Mouse (Mus musculus) forebrain, embryonic 13.5 days (tissue): ENCODE measurements around the gene Trmt2a. TPM values are rescaled to one million over a fixed set of nuclear protein-coding genes. Genes with fewer than 3 reads are reported as not detected.
A peak's percentile ranks its signal among the peaks of the same experiment; 100 is the strongest.
"Not testable (repeated sequence)": the region's sequence is repeated elsewhere in the genome, so short reads cannot be mapped to it uniquely, and the experiment has no call there.

Experiments
- ATAC-seq: fragments of 200-750 bp; cut with Nextera tagmentation; 2 replicates; pipeline ENCODE4 v1.8.0; 2017
- H3K27ac ChIP-seq: fragments of 300-500 bp; sonication (generic); 2 replicates; pipeline ENCODE4 v1.5.1; 2015; ENCODE audit warnings: inconsistent platforms, mild to moderate bottlenecking, moderate library complexity
- H3K27me3 ChIP-seq: fragments of 300-500 bp; sonication (generic); 2 replicates; pipeline ENCODE4 v1.6.1; 2015; ENCODE audit warnings: mild to moderate bottlenecking, inconsistent platforms
- H3K36me3 ChIP-seq: fragments of 300-500 bp; sonication (generic); 2 replicates; pipeline ENCODE4 v1.6.1; 2015; ENCODE audit warnings: mild to moderate bottlenecking, inconsistent platforms; ENCODE audit not compliant: poor library complexity, severe bottlenecking
- H3K4me1 ChIP-seq: fragments of 300-500 bp; sonication (generic); 2 replicates; pipeline ENCODE4 v1.6.1; 2015; ENCODE audit warnings: inconsistent platforms
- H3K4me2 ChIP-seq: fragments of 300-500 bp; sonication (generic); 2 replicates; pipeline ENCODE4 v1.6.1; 2015; ENCODE audit warnings: inconsistent platforms, mild to moderate bottlenecking, moderate library complexity
- H3K4me3 ChIP-seq: fragments of 300-500 bp; sonication (generic); 2 replicates; pipeline ENCODE4 v1.5.1; 2015; ENCODE audit warnings: mild to moderate bottlenecking, inconsistent platforms
- H3K9ac ChIP-seq: fragments of 300-500 bp; sonication (generic); 2 replicates; pipeline ENCODE4 v1.6.1; 2015; ENCODE audit warnings: mild to moderate bottlenecking, inconsistent platforms
- H3K9me3 ChIP-seq: fragments of 300-500 bp; sonication (generic); replicated peaks from 2 replicates; pipeline ENCODE4 v1.6.1; 2016; ENCODE audit warnings: inconsistent platforms
- WGBS: fragments of 180-500 bp; shearing (Covaris S2); methylation state at CpG from one replicate; pipeline ENCODE4 v1.1.7; 2015; 5-methylcytosine and 5-hydroxymethylcytosine counted together
- polyA plus RNA-seq: library from polyadenylated mRNA; unstranded; fragments of >200 nt; fragmentation: Nextera tagmentation; extraction: Ambion mirVana; gene quantifications from 2 replicates; pipeline ENCODE4 v1.2.1, GENCODE M21; 2015

Trmt2a gene
- polyA plus RNA-seq, 1 experiment from 2014 or later = 116 TPM

- Histone ChIP-seq H3K4me1 (peaks cover 24% of the 10 kb centered on the region), H3K27ac (no peak overlapping the region), H3K4me2 (no peak overlapping the region), H3K27me3 (no peaks in the 10 kb centered on the region), H3K9me3 (no peaks in the 10 kb centered on the region), H3K36me3 (peaks cover 75% of the 10 kb centered on the region), H3K4me3 (no peak overlapping the region), H3K9ac (no peak overlapping the region)
- WGBS = 89% methylated on average over 6 of the region's 6 CpGs
- ATAC-seq = no peak
These were observed 4.3 kb downstream of the Trmt2a start for GRCm38 (mm10) chr16:18252736-18253135.

- no peaks in the 10 kb centered on the region for H3K9me3 ChIP-seq
- WGBS = 73% methylated on average over 1 of the region's 1 CpGs
- no peak overlapping the region for H3K4me3 ChIP-seq
- H3K4me2 ChIP-seq = no peak overlapping the region
- ATAC-seq = no peak
- H3K27ac ChIP-seq = no peak overlapping the region
- no peak overlapping the region for H3K9ac ChIP-seq
- peaks cover 23% of the 10 kb centered on the region for H3K4me1 ChIP-seq
- H3K36me3 ChIP-seq = peaks cover 85% of the 10 kb centered on the region
- H3K27me3 ChIP-seq = no peaks in the 10 kb centered on the region
These were observed 5.4 kb downstream of the Trmt2a start for GRCm38 (mm10) chr16:18253866-18254265.

- Histone ChIP-seq H3K4me2 (no peak within 1 kb of the TSS), H3K36me3 (peaks cover 97% of the 10 kb centered on the region), H3K9me3 (no peaks in the 10 kb centered on the region), H3K4me1 (no peaks in the 10 kb centered on the region), H3K4me3 (no peak within 1 kb of the TSS), H3K27me3 (no peaks in the 10 kb centered on the region), H3K27ac (no peak within 1 kb of the TSS), H3K9ac (no peak within 1 kb of the TSS)
- no peak for ATAC-seq
- WGBS = 98% methylated on average over 2 of the region's 2 CpGs
These were observed 9.7 kb downstream of the Trmt2a start, which contains the start of gene Gm49776 for GRCm38 (mm10) chr16:18258221-18258620. TSS of gene Gm49776 (minus strand) at chr16:18258321.

- no peak for ATAC-seq
- no peak overlapping the region for H3K4me2 ChIP-seq
- no peak overlapping the region for H3K4me3 ChIP-seq
- WGBS = 88% methylated on average over 2 of the region's 2 CpGs
- no peaks in the 10 kb centered on the region for H3K4me1 ChIP-seq
- H3K27me3 ChIP-seq = no peaks in the 10 kb centered on the region
- no peak overlapping the region for H3K9ac ChIP-seq
- H3K36me3 ChIP-seq = peaks cover 92% of the 10 kb centered on the region
- no peak overlapping the region for H3K27ac ChIP-seq
- no peaks in the 10 kb centered on the region for H3K9me3 ChIP-seq
These were observed 16.5 kb downstream of the Trmt2a start for GRCm38 (mm10) chr16:18265024-18265423.

- Histone ChIP-seq H3K4me2 (no peak overlapping the region), H3K4me3 (no peak overlapping the region), H3K9ac (no peak overlapping the region), H3K9me3 (no peaks in the 10 kb centered on the region), H3K27ac (no peak overlapping the region), H3K27me3 (no peaks in the 10 kb centered on the region), H3K36me3 (peaks cover 93% of the 10 kb centered on the region), H3K4me1 (no peaks in the 10 kb centered on the region)
- 90% methylated on average over 5 of the region's 5 CpGs for WGBS
- no peak for ATAC-seq
These were observed 19.7 kb downstream of the Trmt2a start for GRCm38 (mm10) chr16:18268182-18268581.

GRCm38 (mm10) chr16:18275166-18275565 lies 26.7 kb downstream of the Trmt2a start:
- H3K36me3 ChIP-seq = peaks cover 96% of the 10 kb centered on the region

GRCm38 (mm10) chr16:18288166-18288565 lies 39.7 kb downstream of the Trmt2a start:
- H3K9me3 ChIP-seq = no peaks in the 10 kb centered on the region
- H3K4me1 ChIP-seq = peaks cover 31% of the 10 kb centered on the region
- peak overlapping the region; percentile 91 for H3K4me2 ChIP-seq
- ATAC-seq = no peak
- H3K9ac ChIP-seq = peak overlapping the region; percentile 97
- 0% methylated on average over 4 of the region's 4 CpGs for WGBS
- peak overlapping the region; percentile 94 for H3K4me3 ChIP-seq
- H3K36me3 ChIP-seq = peaks cover 34% of the 10 kb centered on the region
- H3K27me3 ChIP-seq = no peaks in the 10 kb centered on the region
- H3K27ac ChIP-seq = 0 out of 2 replicates have a peak overlapping the region, but pooled peaks have one; percentile 75

More at GRCm38 (mm10) chr16:18275166-18275565, 26.7 kb downstream of the Trmt2a start:
- Histone ChIP-seq H3K4me1 (no peaks in the 10 kb centered on the region), H3K27me3 (no peaks in the 10 kb centered on the region), H3K9me3 (no peaks in the 10 kb centered on the region), H3K9ac (no peak overlapping the region), H3K4me3 (no peak overlapping the region), H3K4me2 (no peak overlapping the region), H3K27ac (no peak overlapping the region)
- WGBS = 67% methylated on average over 2 of the region's 2 CpGs
- ATAC-seq = no peak

GRCm38 (mm10) chr16:18288581-18289061 lies 40.1 kb downstream of the Trmt2a start:
- H3K36me3 ChIP-seq = peaks cover 29% of the 10 kb centered on the region
- peak overlapping the region; percentile 75 for H3K27ac ChIP-seq
- WGBS = 1% methylated on average over 22 of the region's 31 CpGs
- peak overlapping the region; percentile 94 for H3K4me3 ChIP-seq
- no peaks in the 10 kb centered on the region for H3K9me3 ChIP-seq
- peak; percentile 82 for ATAC-seq
- H3K4me1 ChIP-seq = peaks cover 31% of the 10 kb centered on the region
- H3K27me3 ChIP-seq = no peaks in the 10 kb centered on the region
- H3K9ac ChIP-seq = peak overlapping the region; percentile 97
- H3K4me2 ChIP-seq = peak overlapping the region; percentile 91

- Histone ChIP-seq H3K4me3 (peak within 1 kb of the TSS; percentile 94), H3K9me3 (no peaks in the 10 kb centered on the region), H3K9ac (peak within 1 kb of the TSS; percentile 97), H3K4me1 (peaks cover 31% of the 10 kb centered on the region), H3K27ac (peak within 1 kb of the TSS; percentile 75), H3K4me2 (peak within 1 kb of the TSS; percentile 91), H3K36me3 (peaks cover 24% of the 10 kb centered on the region), H3K27me3 (no peaks in the 10 kb centered on the region)
- WGBS = under 1% methylated on average over 71 of the region's 71 CpGs
- peak; percentile 100 for ATAC-seq
These were observed 40.6 kb downstream of the Trmt2a start, which contains the start of gene Dgcr8 for GRCm38 (mm10) chr16:18289067-18289588. TSS of gene Dgcr8 (minus strand) at chr16:18289246.

- H3K27me3 ChIP-seq, H3K9me3 ChIP-seq, ATAC-seq: not testable (repeated sequence)
- H3K27ac ChIP-seq = 0 out of 2 replicates have a peak overlapping the region, but pooled peaks have one; percentile 75
- peak overlapping the region; percentile 94 for H3K4me3 ChIP-seq
- peaks cover 31% of the 10 kb centered on the region for H3K4me1 ChIP-seq
- H3K36me3 ChIP-seq = peaks cover 20% of the 10 kb centered on the region
- peak overlapping the region; percentile 97 for H3K9ac ChIP-seq
- H3K4me2 ChIP-seq = peak overlapping the region; percentile 91
- WGBS = 3% methylated on average over 10 of the region's 10 CpGs
These were observed 41.1 kb downstream of the Trmt2a start for GRCm38 (mm10) chr16:18289614-18290013.
